Mouse (Mus musculus): ENCODE measurements around the gene Olfr1427. TPM values are rescaled to one million over a fixed set of nuclear protein-coding genes. Genes with fewer than 3 reads are reported as not detected.

Gene Olfr1427
- total RNA-seq (2023), result not detected in 4 replicates

DNA sequence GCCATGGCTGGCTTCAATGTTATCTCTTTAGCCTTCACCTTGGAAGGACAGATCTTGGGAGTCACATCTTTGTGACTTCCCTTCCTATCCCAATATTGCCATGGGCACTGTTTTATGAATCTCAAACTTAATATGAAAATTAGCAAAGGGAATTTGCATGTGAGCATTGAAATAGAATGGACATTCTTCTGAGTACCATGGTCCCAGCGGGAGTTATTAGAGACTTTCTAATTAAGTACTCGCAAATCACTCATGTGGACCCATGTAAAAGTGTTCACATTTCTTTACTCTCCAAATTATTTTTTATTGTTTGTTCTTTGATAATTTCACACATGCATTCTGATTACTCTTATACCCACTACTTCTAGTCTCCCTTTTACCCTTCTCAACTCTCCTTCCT, at the start of gene Olfr1427:
TSS of gene Olfr1427 (minus strand) at position 101 of the 400 bp plus-strand sequence.

DNA sequence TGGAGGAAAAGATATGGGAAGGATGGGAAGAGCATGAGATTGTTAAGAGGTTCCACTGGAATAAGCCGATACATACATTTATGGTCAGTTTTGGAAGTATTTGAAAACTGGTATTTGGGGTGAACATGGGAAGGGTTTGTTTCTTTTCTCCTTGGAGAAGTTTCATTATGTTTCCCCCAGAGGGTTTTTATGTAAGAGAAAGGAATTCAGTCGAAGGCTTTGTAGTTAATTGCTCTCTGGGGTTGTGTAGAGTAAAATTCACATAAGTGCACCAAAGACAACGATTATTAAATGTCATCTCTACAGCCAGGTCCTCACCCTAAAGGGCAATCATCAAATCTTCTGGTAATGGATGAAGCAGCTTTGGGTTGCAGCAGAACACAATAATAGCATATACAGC, 20.0 kb upstream of the Olfr1427 start, which contains the start of gene Olfr76:
TSS of gene Olfr76 (minus strand) at position 101 of the 400 bp plus-strand sequence.

DNA sequence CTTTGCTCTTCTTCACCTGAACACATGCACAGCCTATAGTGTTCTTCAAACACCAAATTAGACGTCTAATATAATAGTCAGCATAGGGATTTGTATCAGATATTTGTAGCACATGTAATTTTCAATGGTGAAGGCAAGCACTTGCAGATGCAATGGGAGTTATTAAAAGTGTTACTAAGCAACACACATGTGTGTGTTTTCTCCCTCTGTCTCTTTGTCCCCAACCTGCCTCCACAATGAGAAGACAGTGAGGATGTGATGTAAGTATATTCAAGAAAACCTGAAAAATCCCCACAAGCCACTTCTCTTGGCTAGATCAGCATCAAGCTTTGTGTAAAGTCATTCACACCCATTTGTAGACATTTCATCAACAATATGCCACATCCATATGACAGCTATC, 12.7 kb upstream of the Olfr1427 start, which contains the start of gene Olfr1428:
TSS of gene Olfr1428 (minus strand) at position 101 of the 400 bp plus-strand sequence.

DNA sequence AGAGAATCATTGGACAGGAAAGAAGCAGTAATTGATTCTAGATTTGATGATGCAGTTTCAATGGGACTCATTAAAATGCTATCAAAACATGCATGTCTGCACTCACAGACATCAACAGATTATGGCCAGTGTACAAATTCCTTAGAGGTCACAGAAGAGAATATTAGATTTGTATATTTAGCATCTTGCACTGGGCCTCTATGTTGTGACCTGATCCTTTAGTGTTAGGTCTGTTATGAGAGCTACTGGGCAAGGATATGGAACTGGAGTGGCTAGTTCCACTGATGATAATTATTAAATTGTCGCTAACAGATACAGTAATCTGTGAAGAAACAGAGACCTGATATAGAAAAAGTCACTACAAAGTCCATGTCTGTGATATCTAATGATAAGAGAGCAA, 11.2 kb downstream of the Olfr1427 start, which contains the start of gene Olfr1426:
TSS of gene Olfr1426 (minus strand) at position 101 of the 400 bp plus-strand sequence.

DNA sequence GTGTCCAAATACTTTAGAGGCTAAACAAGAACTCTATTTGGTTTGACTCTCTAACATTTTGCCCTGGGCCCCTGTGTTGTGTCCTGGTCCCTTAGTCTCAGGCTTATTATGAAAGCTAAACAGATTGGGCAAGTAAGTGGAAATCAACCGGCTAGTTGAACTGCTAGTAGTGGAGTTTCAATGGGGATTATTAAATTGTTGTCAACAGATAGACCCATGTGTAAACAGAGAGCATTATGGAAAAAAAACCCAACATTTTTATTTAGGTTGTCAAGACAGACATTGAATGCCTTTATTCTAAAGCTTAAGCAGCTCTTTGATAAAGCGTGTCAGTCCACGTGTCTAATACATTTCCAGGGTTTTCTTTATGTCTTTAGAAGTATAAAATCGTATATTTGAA, 25.5 kb downstream of the Olfr1427 start, which contains the start of gene Olfr1425:
TSS of gene Olfr1425 (minus strand) at position 101 of the 400 bp plus-strand sequence.

DNA sequence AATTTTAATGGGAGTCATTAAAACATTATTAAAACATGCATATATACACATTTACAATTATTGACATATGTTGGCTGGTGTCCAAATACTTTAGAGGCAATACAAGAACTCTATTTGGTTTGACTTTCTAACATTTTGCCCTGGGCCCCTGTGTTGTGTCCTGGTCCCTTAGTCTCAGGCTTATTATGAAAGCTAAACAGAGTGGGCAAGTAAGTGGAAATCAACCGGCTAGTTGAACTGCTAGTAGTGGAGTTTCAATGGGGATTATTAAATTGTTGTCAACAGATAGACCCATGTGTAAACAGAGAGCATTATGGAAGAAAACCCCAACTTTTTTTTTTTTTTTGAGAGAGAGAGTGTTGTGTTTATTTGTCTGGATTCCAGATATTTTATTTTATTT, 40.6 kb downstream of the Olfr1427 start, which contains the start of gene Olfr1424:
TSS of gene Olfr1424 (minus strand) at position 101 of the 400 bp plus-strand sequence.

Other genes starting within 250 kb of the Olfr1427 start
- gene Olfr1418, start 242.3 kb downstream of the Olfr1427 start, total RNA-seq (2023), result not detected in 4 replicates
- not detected in 4 replicates for gene Olfr1419, start 228.2 kb downstream of the Olfr1427 start, total RNA-seq (2023)
- not detected in 4 replicates for gene Olfr1420, start 216.8 kb downstream of the Olfr1427 start, total RNA-seq (2023)
- gene Patl1, start 190.9 kb downstream of the Olfr1427 start, total RNA-seq (2023), result 68.1 to 75.5 TPM (median 72.5 TPM) in 4 replicates
- gene Osbp, start 137.4 kb downstream of the Olfr1427 start, total RNA-seq (2023), result 50.1 to 51.8 TPM (median 50.9 TPM) in 4 replicates
- not detected in 4 replicates for gene Olfr1423, start 62.0 kb downstream of the Olfr1427 start, total RNA-seq (2023)
- gene Olfr1424, start 40.7 kb downstream of the Olfr1427 start, total RNA-seq (2023), result not detected in 4 replicates
- gene Olfr1425, start 25.6 kb downstream of the Olfr1427 start, total RNA-seq (2023), result not detected in 4 replicates
- not detected in 4 replicates for gene Olfr1426, start 11.3 kb downstream of the Olfr1427 start, total RNA-seq (2023)
- not detected in 4 replicates for gene Olfr1428, start 12.6 kb upstream of the Olfr1427 start, total RNA-seq (2023)
- not detected in 4 replicates for gene Olfr76, start 19.9 kb upstream of the Olfr1427 start, total RNA-seq (2023)
- gene Olfr1555-ps1, start 66.8 kb upstream of the Olfr1427 start, total RNA-seq (2023), result not detected in 4 replicates
- not detected in 4 replicates for gene Olfr1431, start 97.3 kb upstream of the Olfr1427 start, total RNA-seq (2023)
- not detected in 4 replicates for gene Olfr1432, start 129.3 kb upstream of the Olfr1427 start, total RNA-seq (2023)
- gene Olfr262, start 138.3 kb upstream of the Olfr1427 start, total RNA-seq (2023), result not detected in 4 replicates
- not detected in 4 replicates for gene Olfr235, start 157.7 kb upstream of the Olfr1427 start, total RNA-seq (2023)
- not detected in 4 replicates for gene Olfr1434, start 176.5 kb upstream of the Olfr1427 start, total RNA-seq (2023)
- not detected in 4 replicates for gene Olfr1436, start 195.8 kb upstream of the Olfr1427 start, total RNA-seq (2023)
- not detected in 4 replicates for gene Olfr1437, start 221.8 kb upstream of the Olfr1427 start, total RNA-seq (2023)
- not detected in 4 replicates for gene Olfr1438-ps1, start 232.6 kb upstream of the Olfr1427 start, total RNA-seq (2023)

All from B cell, adult 62 days (primary cell).